Mouse (Mus musculus): ENCODE data around the gene Pitpnc1.

DNA sequence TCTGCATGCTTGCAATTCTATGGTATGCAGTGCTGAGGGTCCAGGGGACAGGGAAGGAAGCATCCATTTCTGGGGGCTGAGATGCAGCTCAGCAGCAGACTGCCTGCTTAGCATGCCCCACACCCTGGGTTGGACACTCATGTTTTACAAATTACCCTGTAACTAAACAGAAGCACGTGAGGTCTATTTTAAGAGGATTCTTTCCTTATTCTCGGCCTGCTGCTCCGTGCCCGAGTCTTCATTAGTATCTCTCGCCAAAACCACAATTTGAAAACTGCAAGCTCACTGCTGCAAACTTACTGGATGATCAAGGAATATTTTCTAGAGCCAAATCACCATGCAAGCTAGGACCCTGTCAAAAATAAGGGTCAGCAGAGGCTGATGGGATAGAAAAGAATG lies 48.1 kb downstream of the Pitpnc1 start:
- TF ChIP-seq CTCF (IDR thresholded peaks at IDR 0.05; ENCODE audit: low read depth) (no peak), EP300 (optimal IDR thresholded peaks at IDR 0.05) (no peak)

Data from stomach, postnatal 0 days (tissue).